Mouse (Mus musculus) testis, adult 2 months (tissue): ENCODE measurements at regions not wholly inside any gene's neighbourhood (a gene's known extent, or its start where the extent isn't known, plus 50 kb on each side); places are given as distances from the start of the nearest gene placed in this dataset.

Experiments
- H3K27ac ChIP-seq: fragments of 200-500 bp; 2 replicates; pipeline ENCODE4 v1.5.1; 2012; ENCODE audit warnings: low read depth, low read length; ENCODE audit not compliant: control insufficient read depth, insufficient read depth
- H3K27me3 ChIP-seq: fragments of 200-500 bp; 2 replicates; pipeline ENCODE4 v1.6.1; 2012; ENCODE audit warnings: mild to moderate bottlenecking, low read length, moderate library complexity; ENCODE audit not compliant: control insufficient read depth, insufficient read depth
- H3K36me3 ChIP-seq: fragments of 200-500 bp; 2 replicates; pipeline ENCODE4 v1.6.1; 2012; ENCODE audit warnings: mild to moderate bottlenecking, low read length; ENCODE audit not compliant: control insufficient read depth, insufficient read depth
- H3K4me1 ChIP-seq: fragments of 200-500 bp; 2 replicates; pipeline ENCODE4 v1.6.1; 2012; ENCODE audit warnings: low read length; ENCODE audit not compliant: control insufficient read depth, insufficient read depth
- H3K4me3 ChIP-seq: fragments of 200-500 bp; 2 replicates; pipeline ENCODE4 v1.5.1; 2012; ENCODE audit warnings: low read depth, mild to moderate bottlenecking, low read length, moderate library complexity, mixed read lengths; ENCODE audit not compliant: control insufficient read depth
- CTCF ChIP-seq: fragments of 200-500 bp; IDR thresholded peaks from 2 replicates; pipeline ENCODE4 v1.5.1; 2012; ENCODE audit warnings: low read depth, mild to moderate bottlenecking, inconsistent platforms, low read length, moderate library complexity; ENCODE audit not compliant: control insufficient read depth, insufficient read depth, insufficient replicate concordance
- POLR2A ChIP-seq: fragments of 200-500 bp; IDR thresholded peaks from 2 replicates; pipeline ENCODE4 v1.6.1; 2012; ENCODE audit warnings: low read depth, mild to moderate bottlenecking, inconsistent platforms, low read length, moderate library complexity; ENCODE audit not compliant: control insufficient read depth

DNA sequence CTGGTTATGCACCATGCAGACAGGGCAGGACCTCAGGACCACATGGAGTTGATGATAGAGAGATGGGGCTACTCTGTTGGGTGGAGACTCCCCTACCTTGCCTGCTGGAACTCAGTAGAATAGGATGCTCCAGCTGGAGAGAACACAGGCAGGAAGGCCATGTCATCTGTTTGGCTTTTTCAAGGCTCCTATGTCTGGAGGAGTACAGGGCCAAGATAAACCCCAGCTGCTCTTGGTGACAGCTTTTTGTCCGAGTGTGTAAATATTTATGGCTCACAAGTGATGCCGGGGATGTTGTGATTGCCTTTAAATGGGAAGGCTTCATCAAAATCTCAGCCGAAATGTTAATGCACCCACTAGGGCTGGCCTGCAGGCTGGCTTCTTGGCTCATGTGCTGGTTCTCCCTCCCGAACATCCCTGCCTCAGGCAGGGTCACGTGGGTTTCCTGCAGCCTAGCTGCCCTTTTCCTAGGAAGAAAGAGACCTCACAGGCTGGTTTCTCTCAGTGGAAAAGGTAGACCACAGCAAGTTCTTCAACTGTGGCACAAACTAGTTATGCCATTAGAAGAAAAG, 411.7 kb downstream of the Fam19a5 start:
- Histone ChIP-seq H3K36me3 (no peaks in the 10 kb centered on the region), H3K4me3 (no peak overlapping the region), H3K27ac (no peak overlapping the region), H3K27me3 (no peaks in the 10 kb centered on the region), H3K4me1 (no peaks in the 10 kb centered on the region)
- TF ChIP-seq POLR2A, result no peak
- no peak for TF ChIP-seq CTCF

GRCm38 (mm10) chr15:87958866-87959265, 414.8 kb downstream of the Fam19a5 start:
- Histone ChIP-seq H3K27me3 (no peaks in the 10 kb centered on the region), H3K36me3 (no peaks in the 10 kb centered on the region), H3K4me3 (no peak overlapping the region), H3K27ac (no peak overlapping the region), H3K4me1 (no peaks in the 10 kb centered on the region)
- TF ChIP-seq CTCF (no peak), POLR2A (no peak)

DNA sequence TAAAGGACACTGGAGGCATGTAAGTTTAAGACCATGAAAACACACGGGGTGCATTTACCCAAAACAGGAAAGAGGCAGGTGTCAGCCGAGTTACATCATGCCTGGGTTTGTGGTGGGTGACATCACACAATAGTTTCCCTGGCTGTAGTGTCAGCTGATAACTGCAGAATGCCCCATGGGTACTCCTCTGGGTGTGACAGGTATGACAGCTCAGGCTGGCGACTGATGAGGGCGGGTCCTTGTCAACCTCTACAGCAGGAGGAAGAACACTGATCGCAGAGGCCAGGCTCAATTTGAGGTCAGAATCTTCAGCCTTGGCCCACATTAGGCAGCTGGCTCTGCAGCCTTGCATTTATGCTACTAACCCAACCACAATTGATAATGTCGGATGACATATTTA, 428.5 kb downstream of the Fam19a5 start:
- no peaks in the 10 kb centered on the region for H3K4me1 ChIP-seq

DNA sequence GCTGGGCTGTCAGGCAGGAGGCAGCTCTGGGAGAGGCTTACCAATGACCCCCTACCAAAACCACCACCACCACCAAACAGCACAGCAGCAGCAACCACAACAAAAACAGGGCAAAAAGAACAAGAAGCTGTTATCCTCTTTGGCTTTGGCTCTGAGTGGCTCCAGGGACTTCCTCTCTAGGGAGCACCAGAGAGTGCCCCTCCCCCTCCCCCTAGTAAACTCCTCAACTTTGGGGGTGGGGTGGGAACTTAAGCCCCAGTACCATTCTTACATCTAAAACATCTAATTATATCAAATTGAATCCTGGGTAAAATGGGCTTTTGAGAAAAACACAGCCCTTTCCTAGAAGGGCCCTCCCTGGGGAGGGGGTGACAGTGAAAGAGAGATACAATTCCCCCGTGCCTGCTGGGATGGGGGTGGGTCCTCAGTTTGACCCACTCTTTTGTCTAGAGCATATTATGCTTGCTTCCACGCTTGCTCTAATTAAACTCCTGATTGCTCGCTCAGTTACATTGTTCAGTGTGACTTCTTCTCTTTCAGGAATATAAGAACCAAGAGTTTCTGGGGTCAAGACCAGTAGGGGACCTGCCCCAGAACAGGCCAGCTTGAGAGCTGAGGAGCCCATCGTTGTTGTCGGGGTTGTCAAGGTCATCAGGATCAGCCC, 443.4 kb downstream of the Fam19a5 start:
- Histone ChIP-seq H3K4me1 (no peaks in the 10 kb centered on the region), H3K36me3 (no peaks in the 10 kb centered on the region), H3K27ac (no peak overlapping the region), H3K27me3 (no peaks in the 10 kb centered on the region), H3K4me3 (peak overlapping the region; percentile 60)
- no peak for TF ChIP-seq POLR2A

More for the DNA sequence above, 428.5 kb downstream of the Fam19a5 start:
- no peaks in the 10 kb centered on the region for H3K36me3 ChIP-seq
- H3K4me3 ChIP-seq, result no peak overlapping the region
- TF ChIP-seq CTCF, result no peak
- TF ChIP-seq POLR2A, result no peak
- H3K27ac ChIP-seq, result no peak overlapping the region
- H3K27me3 ChIP-seq, result no peaks in the 10 kb centered on the region

- TF ChIP-seq CTCF (no peak), POLR2A (no peak)
- Histone ChIP-seq H3K27ac (no peak overlapping the region), H3K4me3 (no peak overlapping the region), H3K4me1 (no peaks in the 10 kb centered on the region; the same call in 1 of the 2 replicates), H3K27me3 (no peaks in the 10 kb centered on the region), H3K36me3 (no peaks in the 10 kb centered on the region)
Observed at GRCm38 (mm10) chr15:87994546-87994945, 450.4 kb downstream of the Fam19a5 start.

GRCm38 (mm10) chr15:88017076-88017475, 473.0 kb downstream of the Fam19a5 start:
- Histone ChIP-seq H3K4me1 (no peaks in the 10 kb centered on the region), H3K36me3 (no peaks in the 10 kb centered on the region), H3K27me3 (no peaks in the 10 kb centered on the region), H3K4me3 (no peak overlapping the region), H3K27ac (no peak overlapping the region)
- TF ChIP-seq POLR2A (no peak), CTCF (no peak)

DNA sequence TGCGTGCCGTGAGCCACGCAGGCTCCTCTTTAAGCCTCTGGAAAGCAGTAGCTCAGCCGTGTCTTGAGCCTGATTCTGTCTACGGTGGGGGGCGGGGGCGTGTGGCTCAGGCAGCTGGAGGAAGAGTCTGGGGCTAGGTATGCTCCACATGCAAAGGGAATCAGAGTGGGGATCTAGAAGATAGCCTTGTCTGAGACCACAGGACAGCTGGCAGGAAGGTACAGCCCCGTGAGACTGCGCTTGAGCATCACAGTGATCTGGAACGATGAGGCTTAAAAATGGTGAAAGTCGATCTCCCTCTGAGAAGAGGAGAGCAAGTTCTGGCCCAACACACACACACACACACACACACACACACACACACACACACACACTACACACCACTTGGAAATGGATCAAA, 488.7 kb downstream of the Fam19a5 start:
- no peak for TF ChIP-seq POLR2A
- H3K4me1 ChIP-seq, result no peaks in the 10 kb centered on the region
- no peaks in the 10 kb centered on the region for H3K27me3 ChIP-seq
- H3K27ac ChIP-seq, result no peak overlapping the region
- H3K4me3 ChIP-seq, result no peak overlapping the region
- no peaks in the 10 kb centered on the region for H3K36me3 ChIP-seq
